Mouse (Mus musculus): ENCODE measurements around the gene 4930578G10Rik. TPM values are rescaled to one million over a fixed set of nuclear protein-coding genes. Genes with fewer than 3 reads are reported as not detected.

4930578G10Rik gene
- polyA plus RNA-seq, 1 experiment from 2014 or later: not detected

- ATAC-seq (replicated peaks; ENCODE audit: low FRiP score, low read depth): no peak; the same call in 1 of the 2 replicates
- H3K4me3 ChIP-seq (replicated peaks; ENCODE audit: low read depth, low read length): no peak overlapping the region
- peak; percentile 80 for TF ChIP-seq CTCF (IDR thresholded peaks at IDR 0.05; ENCODE audit: low read depth)
- 28% methylated on average over 5 of the region's 5 CpGs for WGBS
- H3K27me3 ChIP-seq (ENCODE audit: insufficient read depth, low read length): no peaks in the 10 kb centered on the region
- H3K36me3 ChIP-seq (ENCODE audit: insufficient read depth, low read length): no peaks in the 10 kb centered on the region
- peak; percentile 89 for DNase-seq (ENCODE audit: low spot score)
- no peaks in the 10 kb centered on the region for H3K9me3 ChIP-seq (replicated peaks; ENCODE audit: low read length)
- H3K4me1 ChIP-seq (replicated peaks; ENCODE audit: insufficient read depth, low read length): no peaks in the 10 kb centered on the region
- H3K27ac ChIP-seq: no peak overlapping the region
- H3K9ac ChIP-seq (ENCODE audit: low read depth, low read length): no peak overlapping the region
- H3K4me2 ChIP-seq (ENCODE audit: low read length): no peak overlapping the region
Observed at GRCm38 (mm10) chr4:42876586-42877291, 141.4 kb downstream of the 4930578G10Rik start.

- Histone ChIP-seq H3K4me1 (replicated peaks; ENCODE audit: insufficient read depth, low read length) (no peaks in the 10 kb centered on the region), H3K27ac (no peak overlapping the region), H3K36me3 (ENCODE audit: insufficient read depth, low read length) (no peaks in the 10 kb centered on the region), H3K27me3 (ENCODE audit: insufficient read depth, low read length) (no peaks in the 10 kb centered on the region), H3K9me3 (replicated peaks; ENCODE audit: low read length) (no peaks in the 10 kb centered on the region), H3K4me2 (ENCODE audit: low read length) (no peak overlapping the region), H3K9ac (ENCODE audit: low read depth, low read length) (no peak overlapping the region), H3K4me3 (replicated peaks; ENCODE audit: low read depth, low read length) (no peak overlapping the region)
- WGBS: 75% methylated on average over 2 of the region's 2 CpGs
- no peak for TF ChIP-seq CTCF (IDR thresholded peaks at IDR 0.05; ENCODE audit: low read depth)
- DNase-seq (ENCODE audit: low spot score): no peak
- ATAC-seq (replicated peaks; ENCODE audit: low FRiP score, low read depth): no peak
Observed at GRCm38 (mm10) chr4:42877657-42878056, 142.3 kb downstream of the 4930578G10Rik start.

GRCm38 (mm10) chr4:42879829-42880676, 144.7 kb downstream of the 4930578G10Rik start:
- Histone ChIP-seq H3K9ac (ENCODE audit: low read depth, low read length) (no peak overlapping the region), H3K4me2 (ENCODE audit: low read length) (no peak overlapping the region), H3K36me3 (ENCODE audit: insufficient read depth, low read length) (no peaks in the 10 kb centered on the region), H3K9me3 (replicated peaks; ENCODE audit: low read length) (no peaks in the 10 kb centered on the region), H3K27ac (no peak overlapping the region), H3K4me3 (replicated peaks; ENCODE audit: low read depth, low read length) (no peak overlapping the region), H3K4me1 (replicated peaks; ENCODE audit: insufficient read depth, low read length) (no peaks in the 10 kb centered on the region), H3K27me3 (ENCODE audit: insufficient read depth, low read length) (no peaks in the 10 kb centered on the region)
- 78% methylated on average over 16 of the region's 16 CpGs for WGBS
- TF ChIP-seq CTCF (IDR thresholded peaks at IDR 0.05; ENCODE audit: low read depth): no peak
- ATAC-seq (replicated peaks; ENCODE audit: low FRiP score, low read depth) (no peak), DNase-seq (ENCODE audit: low spot score) (no peak)

- 47% methylated on average over 1 of the region's 1 CpGs for WGBS
- Histone ChIP-seq H3K9ac (ENCODE audit: low read depth, low read length) (no peak overlapping the region), H3K27ac (no peak overlapping the region), H3K36me3 (ENCODE audit: insufficient read depth, low read length) (no peaks in the 10 kb centered on the region), H3K4me1 (replicated peaks; ENCODE audit: insufficient read depth, low read length) (no peaks in the 10 kb centered on the region), H3K4me3 (replicated peaks; ENCODE audit: low read depth, low read length) (no peak overlapping the region), H3K9me3 (replicated peaks; ENCODE audit: low read length) (no peaks in the 10 kb centered on the region), H3K27me3 (ENCODE audit: insufficient read depth, low read length) (no peaks in the 10 kb centered on the region), H3K4me2 (ENCODE audit: low read length) (no peak overlapping the region)
- ATAC-seq (replicated peaks; ENCODE audit: low FRiP score, low read depth) (no peak), DNase-seq (ENCODE audit: low spot score) (no peak)
- no peak for TF ChIP-seq CTCF (IDR thresholded peaks at IDR 0.05; ENCODE audit: low read depth)
Observed at GRCm38 (mm10) chr4:42880677-42880948, 145.3 kb downstream of the 4930578G10Rik start.

- no peaks in the 10 kb centered on the region for H3K4me1 ChIP-seq (replicated peaks; ENCODE audit: insufficient read depth, low read length)
- H3K4me3 ChIP-seq (replicated peaks; ENCODE audit: low read depth, low read length): no peak overlapping the region
- WGBS: 90% methylated on average over 6 of the region's 6 CpGs
- no peaks in the 10 kb centered on the region for H3K36me3 ChIP-seq (ENCODE audit: insufficient read depth, low read length)
- H3K27me3 ChIP-seq (ENCODE audit: insufficient read depth, low read length): no peaks in the 10 kb centered on the region
- no peak for DNase-seq (ENCODE audit: low spot score)
- no peak overlapping the region for H3K4me2 ChIP-seq (ENCODE audit: low read length)
- H3K27ac ChIP-seq: no peak overlapping the region
- ATAC-seq (replicated peaks; ENCODE audit: low FRiP score, low read depth): no peak
- no peak for TF ChIP-seq CTCF (IDR thresholded peaks at IDR 0.05; ENCODE audit: low read depth)
- H3K9ac ChIP-seq (ENCODE audit: low read depth, low read length): no peak overlapping the region
- H3K9me3 ChIP-seq (replicated peaks; ENCODE audit: low read length): no peaks in the 10 kb centered on the region
Observed at GRCm38 (mm10) chr4:42886926-42887325, 151.6 kb downstream of the 4930578G10Rik start.

- no peaks in the 10 kb centered on the region for H3K4me1 ChIP-seq (replicated peaks; ENCODE audit: insufficient read depth, low read length)
- no peak overlapping the region for H3K27ac ChIP-seq
- H3K4me3 ChIP-seq (replicated peaks; ENCODE audit: low read depth, low read length): no peak overlapping the region
- H3K36me3 ChIP-seq (ENCODE audit: insufficient read depth, low read length): no peaks in the 10 kb centered on the region
- no peaks in the 10 kb centered on the region for H3K9me3 ChIP-seq (replicated peaks; ENCODE audit: low read length)
- H3K4me2 ChIP-seq (ENCODE audit: low read length): no peak overlapping the region
- no peak for TF ChIP-seq CTCF (IDR thresholded peaks at IDR 0.05; ENCODE audit: low read depth)
- no peak overlapping the region for H3K9ac ChIP-seq (ENCODE audit: low read depth, low read length)
- 95% methylated on average over 6 of the region's 6 CpGs for WGBS
- ATAC-seq (replicated peaks; ENCODE audit: low FRiP score, low read depth): no peak
- no peak for DNase-seq (ENCODE audit: low spot score)
- H3K27me3 ChIP-seq (ENCODE audit: insufficient read depth, low read length): no peaks in the 10 kb centered on the region
Observed at GRCm38 (mm10) chr4:42888806-42889205, 153.5 kb downstream of the 4930578G10Rik start.
